Mouse (Mus musculus): Measurements from ENCODE around the gene Sgk2. TPM values are rescaled to one million over a fixed set of nuclear protein-coding genes. Genes with fewer than 3 reads are reported as not detected.

Gene Sgk2
- total RNA-seq, 2 experiments from 2014 or later: not detected

- DNase-seq: no peak
Measured at GRCm38 (mm10) chr2:163061203-163062118, 74.3 kb downstream of the Sgk2 start.

- DNase-seq: no peak
Measured at GRCm38 (mm10) chr2:163062119-163062508, 75.0 kb downstream of the Sgk2 start.

Other genes starting within 250 kb of the Sgk2 start
- gene Srsf6, start 55.8 kb upstream of the Sgk2 start, total RNA-seq (2021): 100 to 1,000 TPM; 175 to 176 TPM
- gene L3mbtl1, start 43.9 kb upstream of the Sgk2 start, total RNA-seq (2021): not detected
- 10 to 100 TPM; 27.1 to 29.4 TPM for gene Ift52, start 30.0 kb downstream of the Sgk2 start, total RNA-seq (2021)
- gene Mybl2, start 67.4 kb downstream of the Sgk2 start, total RNA-seq (2021): 10 to 100 TPM; 13.3 to 14.3 TPM
- gene Gtsf1l, start 100.5 kb downstream of the Sgk2 start, total RNA-seq (2021): not detected
- gene Tox2, start 215.8 kb downstream of the Sgk2 start, total RNA-seq (2021): 1 to 10 TPM; 4.1 to 5.6 TPM